Mouse (Mus musculus) kidney, adult 2 months (tissue): ENCODE results near the gene Hic1.

ENCODE experiments used
- CTCF ChIP-seq: fragments of 200-500 bp; conservative IDR thresholded peaks from 2 replicates; pipeline ENCODE4 v1.5.1; 2011; ENCODE audit warnings: low read depth, mild to moderate bottlenecking, control low read depth, low read length, moderate library complexity, mixed read lengths; ENCODE audit not compliant: insufficient read depth, insufficient read length
- POLR2A ChIP-seq: fragments of 200-500 bp; IDR thresholded peaks from one replicate; pipeline ENCODE4 v1.6.1; 2011; ENCODE audit warnings: low read depth, low read length, control low read depth

DNA sequence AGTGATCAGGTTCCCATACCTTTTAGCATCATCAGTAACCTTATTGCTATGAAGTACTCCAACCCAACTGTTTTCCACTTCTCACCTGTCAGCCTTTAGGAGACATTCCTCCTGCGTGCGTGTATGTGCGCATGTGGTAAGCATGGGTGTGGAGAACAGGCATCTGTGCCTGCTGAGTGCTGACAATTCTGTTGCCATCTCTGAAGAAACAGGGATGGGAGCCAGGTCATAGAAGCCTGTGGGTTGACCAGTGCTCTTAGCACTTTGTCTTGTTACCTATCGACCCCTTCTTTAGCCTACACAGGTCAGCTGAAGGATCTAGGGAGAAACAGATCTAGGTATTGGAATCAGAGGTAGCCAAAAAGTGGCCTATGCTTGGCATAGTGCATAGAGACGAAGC is 35.9 kb downstream of the Hic1 start:
- no peak for TF ChIP-seq CTCF
- TF ChIP-seq POLR2A: no peak
